Mouse (Mus musculus) left cerebral cortex, postnatal 36 days (tissue): ENCODE measurements at regions not wholly inside any gene's neighbourhood (a gene's known extent, or its start where the extent isn't known, plus 50 kb on each side); places are given as distances from the start of the nearest gene placed in this dataset.

Experiments
- DNase-seq, 2 experiments: peaks; one replicate each; pipeline ENCODE4 v3.0.0; 2021 to 2022; ENCODE audit warnings: low spot score in 2 of 2, mixed read lengths in 1 of 2
- intact Hi-C: fragments of 180-260 bp; cut with DNase I; formaldehyde crosslinking; loops from one replicate; pipeline ENCODE4 v1.15.1; 2025

DNA sequence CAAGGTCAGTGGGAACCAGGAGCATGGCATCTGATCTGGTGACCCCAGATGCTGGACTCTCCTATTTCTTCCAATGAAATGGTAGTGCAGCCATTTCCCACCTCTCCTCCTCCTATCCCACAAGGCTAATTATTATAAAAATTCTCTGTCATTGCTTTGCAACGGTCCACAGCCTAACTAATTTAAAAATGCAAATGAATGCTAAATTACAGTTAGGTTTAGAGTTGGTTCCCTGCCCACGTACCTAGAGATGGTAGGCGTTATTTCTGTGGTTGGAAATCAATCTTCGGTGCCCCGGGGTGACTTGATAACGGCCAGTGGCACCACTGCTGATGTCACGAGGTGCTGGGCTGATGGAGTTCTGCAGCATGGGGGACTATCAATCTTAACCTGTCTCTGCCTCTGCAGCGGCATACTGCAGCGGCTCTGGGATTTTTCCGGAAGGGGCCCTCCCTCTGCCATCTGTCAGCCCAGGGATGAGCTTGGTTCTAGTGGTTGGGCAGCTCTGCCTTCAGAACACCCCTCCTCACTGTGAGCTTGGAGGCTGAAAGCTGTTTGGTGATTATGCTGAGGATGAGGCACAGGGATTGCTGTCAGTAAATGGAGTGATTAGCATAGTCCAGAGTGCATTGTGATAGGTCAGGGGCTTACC lies 66.5 kb downstream of the Nmur2 start:
- intact Hi-C loops: no loop called here
- DNase-seq: peak; percentile 62 to 64

DNA sequence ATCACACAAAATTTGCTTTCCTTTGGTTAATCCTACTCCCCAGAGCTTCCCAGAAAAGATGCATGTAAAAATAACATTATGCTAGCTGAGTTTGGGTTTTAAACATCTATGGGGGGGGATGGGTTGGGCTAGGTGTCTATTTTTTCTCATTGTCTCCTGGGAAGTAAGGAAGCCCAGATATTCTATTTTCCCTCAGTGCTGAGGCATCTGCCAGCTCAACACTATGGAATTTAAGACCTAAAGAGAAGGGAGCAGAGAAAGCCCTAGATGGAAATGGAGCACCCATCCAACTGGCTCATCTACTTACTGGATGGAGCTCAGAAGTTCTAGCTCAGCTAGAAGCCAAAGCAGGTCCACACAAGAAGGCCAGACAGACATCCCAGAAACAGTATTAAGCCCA lies 74.2 kb downstream of the Nmur2 start:
- DNase-seq: no peak
- intact Hi-C loops: no loop called here

DNA sequence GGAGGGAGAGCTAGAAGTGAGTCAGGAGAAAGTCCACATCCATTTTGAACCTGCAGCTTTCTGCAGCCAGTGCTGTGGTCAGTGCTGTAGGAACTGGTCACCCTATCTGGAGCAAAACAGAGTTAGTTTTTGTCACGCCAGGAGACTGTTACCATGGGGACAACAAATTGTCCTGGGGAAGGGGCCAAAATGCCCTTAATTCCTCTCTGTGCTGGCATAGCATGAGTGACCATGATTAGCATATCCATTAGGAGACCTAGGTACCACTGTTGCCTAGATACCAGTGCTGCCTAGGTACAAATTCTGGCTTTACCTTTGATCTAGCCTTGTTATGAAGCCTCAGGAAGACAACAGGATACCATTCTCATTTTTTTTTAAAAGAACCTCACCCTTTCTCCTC lies 82.4 kb downstream of the Nmur2 start:
- intact Hi-C loops: no loop called here
- DNase-seq: peak; percentile 8 to 19

DNA sequence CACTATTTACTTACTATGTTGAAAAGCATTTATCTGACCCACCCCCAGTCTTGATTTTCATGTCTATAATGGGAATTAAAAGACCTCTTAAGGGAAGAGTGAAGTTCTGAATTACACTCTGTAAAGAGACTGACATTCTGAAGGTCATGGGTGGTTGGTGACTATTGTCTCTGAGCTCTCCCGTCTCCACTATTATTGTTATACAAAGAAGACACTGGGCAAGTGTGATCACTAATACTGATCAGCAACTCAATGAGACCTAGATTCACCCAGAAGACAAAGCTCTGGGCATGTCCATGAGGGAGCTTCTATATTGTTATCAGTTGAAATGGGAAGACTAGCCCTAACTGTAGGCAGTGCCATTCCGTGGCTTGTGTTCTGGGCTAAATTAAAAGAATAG lies 83.5 kb downstream of the Nmur2 start:
- no peak for DNase-seq
- intact Hi-C loops: no loop called here

DNA sequence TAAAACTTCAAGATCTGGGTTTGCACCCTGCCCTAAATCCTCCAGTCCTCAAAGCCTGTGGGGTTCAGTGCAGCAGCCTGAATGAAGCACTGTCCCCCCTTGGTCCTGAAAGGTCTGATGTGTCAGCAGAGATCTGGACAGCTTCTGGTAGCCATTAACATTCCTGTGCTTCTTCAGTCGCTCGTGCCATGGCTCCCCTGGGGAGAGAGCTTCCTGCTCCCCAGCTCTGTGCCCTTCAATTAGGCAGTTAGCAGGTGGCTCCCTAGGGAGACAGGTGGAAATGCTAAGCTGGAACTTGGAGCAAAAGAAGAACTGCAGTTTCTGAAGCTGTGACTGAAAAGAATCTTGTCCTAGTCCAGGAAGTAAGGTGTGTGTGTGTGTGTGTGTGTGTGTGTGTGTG lies 87.1 kb downstream of the Nmur2 start:
- intact Hi-C loops: no loop called here
- no peak for DNase-seq

DNA sequence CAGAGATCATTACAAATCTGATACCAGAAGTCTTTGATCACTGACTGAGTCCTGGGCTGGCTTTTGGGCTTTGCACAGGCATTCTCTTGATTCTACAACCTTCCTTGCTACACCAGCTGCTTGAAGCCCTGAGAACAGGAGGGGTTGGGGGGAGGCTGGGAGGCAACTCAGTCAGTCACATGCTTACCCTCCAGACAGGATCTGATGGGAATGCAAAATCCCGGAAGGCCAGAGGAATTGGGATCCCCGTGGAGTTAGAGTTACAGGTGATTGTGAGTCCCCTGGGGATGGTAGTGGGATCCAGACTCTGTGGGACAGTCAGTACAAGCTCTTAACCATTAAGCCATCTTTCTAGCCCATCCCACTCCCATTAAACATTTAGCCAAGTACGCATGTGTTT lies 91.2 kb downstream of the Nmur2 start:
- intact Hi-C loops: no loop called here

DNA sequence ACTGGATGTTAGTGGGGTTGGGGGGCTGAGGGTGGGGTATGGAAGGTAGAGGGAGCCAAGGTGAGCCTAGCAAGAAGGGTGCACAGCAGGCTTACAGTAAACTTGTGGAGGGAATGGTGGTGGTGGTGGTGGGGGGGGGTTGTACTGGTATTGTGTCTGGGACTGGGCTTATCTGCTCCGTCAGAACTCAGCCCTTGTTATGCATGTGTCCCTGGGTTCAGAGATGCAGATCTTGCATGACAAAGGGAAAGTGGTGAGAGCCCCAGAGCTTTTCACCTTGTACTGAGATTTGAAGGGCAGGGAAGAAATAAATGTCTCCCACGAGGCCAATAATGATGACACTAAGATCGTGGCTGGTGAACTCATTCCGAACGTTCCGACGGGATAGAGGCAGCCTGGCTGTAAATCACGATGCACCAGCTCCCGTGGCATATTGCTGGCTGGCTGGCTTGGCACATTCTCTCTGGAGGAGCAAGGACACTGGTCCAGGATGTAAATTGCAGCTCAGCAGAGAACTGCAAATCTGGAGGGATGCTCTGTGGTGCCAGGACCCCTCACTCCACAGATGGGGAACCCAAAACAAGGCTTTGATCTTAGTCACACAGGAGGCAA lies 94.1 kb downstream of the Nmur2 start:
- intact Hi-C loops: no loop called here
- DNase-seq: no peak

More for the DNA sequence above, 91.2 kb downstream of the Nmur2 start:
- no peak for DNase-seq

DNA sequence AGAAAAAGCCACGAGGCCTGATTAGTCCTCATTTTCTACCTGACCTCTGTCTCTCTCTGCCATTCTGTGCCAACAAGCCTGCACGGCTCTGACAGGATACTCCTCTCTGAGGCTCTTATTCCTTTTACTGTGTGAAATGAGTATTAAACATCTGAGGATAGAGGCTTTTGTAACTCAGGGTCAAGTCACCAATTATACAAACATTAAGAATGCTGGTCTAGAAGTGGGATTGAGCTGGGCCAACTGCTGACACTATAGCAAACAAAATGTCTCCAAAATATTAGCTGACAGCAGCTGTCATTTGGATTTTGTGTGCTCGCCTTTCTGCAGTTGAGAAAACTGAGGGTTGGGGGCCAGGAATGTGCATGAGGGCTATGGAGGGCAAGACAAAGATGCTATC lies 94.8 kb downstream of the Nmur2 start:
- intact Hi-C loops: no loop called here
- no peak for DNase-seq

DNA sequence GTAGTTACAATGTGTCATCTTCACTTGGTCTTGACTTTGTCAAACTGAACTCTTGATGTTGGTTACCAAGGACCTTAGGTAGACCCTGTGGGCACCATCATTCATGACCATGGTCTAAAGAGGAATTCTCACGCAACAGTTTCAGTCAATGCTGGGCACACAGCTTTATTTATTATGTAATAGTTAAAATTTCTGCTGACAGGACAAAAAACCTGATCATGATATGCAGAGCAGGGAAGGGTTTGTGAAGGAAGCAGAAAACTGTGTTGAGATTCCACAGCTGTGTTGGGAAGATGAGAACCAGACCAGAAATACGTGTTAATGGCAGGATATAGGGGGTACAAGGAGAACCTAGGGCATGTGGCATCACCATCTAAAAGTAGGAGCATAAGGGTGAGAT lies 100.8 kb downstream of the Nmur2 start:
- DNase-seq: no peak
- intact Hi-C loops: no loop called here

DNA sequence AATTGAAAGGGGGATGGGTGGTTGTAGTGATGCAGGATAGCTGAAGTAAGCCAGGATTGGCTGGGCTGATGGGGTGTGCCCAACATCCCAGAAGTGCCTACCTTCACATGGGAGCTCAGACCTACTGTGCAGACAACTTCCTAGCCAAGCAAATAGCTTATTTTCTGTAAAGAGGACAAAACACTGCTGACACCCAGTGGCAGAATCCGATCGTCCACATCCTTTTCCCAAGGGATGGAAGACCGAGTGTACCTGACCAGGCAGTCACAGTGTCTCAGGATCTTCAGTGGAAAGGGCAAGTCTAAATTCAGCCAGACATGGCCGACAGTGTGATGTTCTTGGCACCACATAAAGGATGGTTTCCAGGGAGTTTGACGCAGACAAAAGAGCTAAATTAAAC lies 114.4 kb downstream of the Nmur2 start:
- DNase-seq: no peak
- intact Hi-C loops: no loop called here

DNA sequence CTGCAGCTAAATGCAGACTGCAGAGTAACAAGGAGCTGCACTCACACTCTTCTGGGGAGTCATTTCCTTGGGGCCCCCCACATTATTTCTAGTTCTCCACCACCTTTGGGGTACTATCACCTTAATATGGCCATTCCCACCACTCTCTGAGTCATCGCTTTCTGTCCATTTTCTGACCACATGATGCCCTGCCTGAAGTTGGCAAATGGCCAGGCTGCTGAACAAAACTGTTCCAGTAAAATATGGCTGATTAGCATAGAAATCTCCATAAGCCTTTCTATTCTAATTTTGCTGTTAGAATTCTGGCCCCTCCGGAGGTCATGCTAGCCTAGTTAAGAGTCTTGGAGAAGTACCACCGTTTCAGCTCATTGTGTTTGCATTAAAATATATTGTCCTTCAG lies 121.7 kb downstream of the Nmur2 start:
- intact Hi-C loops: no loop called here
- no peak for DNase-seq

DNA sequence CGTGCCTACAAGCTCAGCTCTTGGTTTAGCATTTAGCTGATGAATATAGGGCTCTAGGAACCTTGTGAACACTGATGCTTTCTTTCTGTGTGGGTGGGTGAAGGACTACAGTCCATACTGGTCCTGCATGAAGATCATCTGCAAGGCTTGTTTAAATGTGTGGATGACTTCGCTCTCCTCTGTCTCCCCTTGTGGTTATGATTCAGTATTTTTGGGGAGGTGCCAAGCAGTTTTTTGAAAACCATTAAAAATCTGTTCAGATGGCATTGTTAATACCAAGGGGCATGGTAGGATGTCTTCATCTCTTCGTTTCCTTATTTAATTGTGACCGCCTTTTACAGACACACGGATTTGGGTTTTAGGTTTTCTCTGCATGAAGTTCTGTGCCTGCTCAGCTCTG lies 122.4 kb downstream of the Nmur2 start:
- intact Hi-C loops: no loop called here
- no peak for DNase-seq

DNA sequence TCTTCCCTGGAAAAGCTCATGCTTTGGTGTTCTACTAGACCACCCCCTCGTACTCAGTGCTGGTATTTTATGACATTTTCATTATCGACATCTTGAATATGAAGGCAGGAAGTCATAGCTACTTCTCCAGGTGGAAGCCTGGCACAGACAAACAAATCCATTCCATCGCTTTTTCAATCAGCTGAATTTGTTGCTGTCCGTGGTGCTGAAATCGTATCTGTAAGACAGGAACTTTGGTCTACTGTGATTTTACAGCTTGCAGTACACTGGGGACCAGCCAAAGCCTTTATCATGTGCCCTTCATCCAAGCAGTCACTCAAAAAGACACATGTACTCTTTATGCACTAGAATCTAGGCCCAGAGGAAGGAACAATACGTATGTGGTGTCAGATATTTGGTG lies 143.3 kb downstream of the Nmur2 start:
- no peak for DNase-seq
- intact Hi-C loops: no loop called here

DNA sequence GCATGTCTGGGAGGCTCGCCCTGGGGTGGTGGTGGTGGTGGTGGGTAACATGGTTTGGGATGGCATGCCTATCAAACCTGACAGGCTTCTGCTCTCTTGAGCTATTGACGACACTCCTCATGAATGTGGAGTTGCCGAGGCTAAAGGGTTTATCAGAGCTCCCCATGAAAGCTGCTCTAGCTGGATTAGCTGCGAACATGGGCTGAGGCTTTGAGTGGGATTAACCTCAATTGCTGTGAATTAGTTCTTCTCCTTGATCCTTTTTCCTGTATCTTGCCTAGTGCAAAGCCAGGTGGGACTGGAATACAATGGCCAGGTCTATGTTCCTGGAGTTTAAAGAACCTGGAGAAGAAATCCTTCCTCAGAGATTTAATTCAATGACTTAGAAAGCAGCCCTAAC lies 150.6 kb downstream of the Nmur2 start:
- intact Hi-C loops: no loop called here

DNA sequence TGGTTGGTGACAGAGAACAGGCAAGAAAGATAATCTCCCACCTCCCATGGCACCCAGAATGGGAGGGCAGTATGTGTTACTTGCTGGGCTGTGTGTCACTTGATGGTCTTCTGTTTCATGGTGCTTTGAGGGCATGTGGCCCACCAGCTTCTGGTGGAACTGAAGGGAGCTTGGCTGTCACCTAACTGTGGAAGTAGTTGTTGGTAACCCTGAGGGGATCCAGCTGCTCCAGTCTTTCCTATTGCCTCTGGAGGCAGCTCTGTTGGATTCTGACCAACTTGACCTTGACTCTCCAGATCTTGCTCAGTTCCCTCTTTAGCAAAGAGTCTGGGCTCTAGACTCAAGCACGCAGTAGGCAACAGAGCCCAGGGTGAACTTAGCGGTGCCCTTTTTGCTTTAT lies 162.2 kb downstream of the Nmur2 start:
- DNase-seq: no peak
- intact Hi-C loops: no loop called here

More for the DNA sequence above, 150.6 kb downstream of the Nmur2 start:
- no peak for DNase-seq

DNA sequence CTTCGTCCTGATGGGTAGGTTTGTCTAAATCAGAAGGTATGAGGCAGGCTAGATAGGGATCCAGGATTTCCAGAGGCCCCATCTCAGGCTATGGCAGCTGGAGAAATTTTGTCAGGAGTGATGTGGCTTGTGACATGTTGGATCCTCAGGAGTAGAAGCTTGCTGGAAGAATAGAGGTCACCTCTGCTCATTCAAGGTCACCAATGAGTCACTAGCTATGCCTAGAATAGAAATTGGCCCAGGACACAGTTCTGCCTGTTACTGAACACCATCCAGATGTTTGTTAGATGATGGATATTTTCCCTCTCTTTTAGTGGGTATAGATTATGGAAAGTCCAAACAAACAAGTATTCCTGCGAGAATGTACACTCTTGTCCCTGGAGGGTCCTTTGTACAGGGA lies 173.7 kb downstream of the Nmur2 start:
- DNase-seq: no peak

DNA sequence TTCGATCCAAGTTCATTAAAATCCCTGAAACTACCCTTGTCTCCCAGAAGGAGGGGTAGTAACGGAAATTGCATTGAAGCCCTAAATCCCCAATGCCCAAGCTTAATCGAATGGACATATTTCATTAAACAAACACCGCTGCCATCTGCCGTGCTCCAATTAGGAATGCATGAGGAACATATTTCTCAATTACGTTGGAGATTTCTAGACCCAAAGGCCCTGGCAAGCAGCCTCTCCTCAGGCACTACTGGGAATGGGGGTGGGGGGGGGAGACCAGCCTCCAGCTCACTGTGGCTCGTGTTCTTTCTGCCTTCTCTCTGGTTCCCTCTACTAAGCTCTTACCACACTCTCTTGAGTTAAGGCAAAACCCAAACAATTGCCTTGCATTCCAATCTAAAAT lies 181.6 kb downstream of the Nmur2 start:
- intact Hi-C loops: no loop called here
- DNase-seq: no peak

More for the DNA sequence above, 173.7 kb downstream of the Nmur2 start:
- intact Hi-C loops: no loop called here

DNA sequence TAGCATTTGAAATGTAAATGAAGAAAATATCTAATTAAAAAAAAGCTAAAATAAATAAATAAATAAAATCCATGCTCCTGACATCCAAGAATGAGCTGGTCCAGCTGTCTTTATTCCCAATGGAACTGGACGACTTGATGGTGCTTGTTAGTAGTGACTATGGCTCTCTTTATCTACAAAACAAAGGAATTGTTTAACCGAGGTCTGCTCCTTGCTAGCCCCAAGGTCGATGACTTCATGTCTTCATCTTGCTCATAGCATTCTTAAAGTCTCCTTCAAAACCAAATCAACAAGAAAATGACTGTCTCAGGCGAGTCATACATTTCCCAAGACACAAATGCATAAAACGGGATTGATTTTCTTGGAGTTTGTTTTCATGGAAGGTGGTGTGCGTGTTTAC lies 212.5 kb upstream of the Glra1 start:
- DNase-seq: no peak
- intact Hi-C loops: no loop called here

DNA sequence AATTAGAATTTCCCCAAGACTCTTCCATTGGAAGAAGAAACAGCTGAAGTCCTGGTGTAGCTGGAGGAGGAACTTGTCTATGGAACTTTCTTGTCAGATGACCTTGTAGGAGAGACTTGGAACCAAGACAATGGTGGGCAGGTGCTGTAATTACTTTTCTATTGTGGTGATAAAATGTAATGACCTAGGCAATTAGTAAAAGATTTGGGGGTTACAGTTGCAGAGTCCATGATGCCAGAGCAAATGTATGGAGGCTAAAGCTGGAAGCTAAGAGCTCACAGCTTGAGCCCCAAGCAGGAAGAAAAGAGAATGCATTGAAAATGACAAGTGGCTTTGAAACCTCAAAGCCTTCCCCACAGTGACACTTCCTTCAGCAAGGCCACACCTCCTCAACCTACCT lies 208.6 kb upstream of the Glra1 start:
- no peak for DNase-seq
- intact Hi-C loops: no loop called here

DNA sequence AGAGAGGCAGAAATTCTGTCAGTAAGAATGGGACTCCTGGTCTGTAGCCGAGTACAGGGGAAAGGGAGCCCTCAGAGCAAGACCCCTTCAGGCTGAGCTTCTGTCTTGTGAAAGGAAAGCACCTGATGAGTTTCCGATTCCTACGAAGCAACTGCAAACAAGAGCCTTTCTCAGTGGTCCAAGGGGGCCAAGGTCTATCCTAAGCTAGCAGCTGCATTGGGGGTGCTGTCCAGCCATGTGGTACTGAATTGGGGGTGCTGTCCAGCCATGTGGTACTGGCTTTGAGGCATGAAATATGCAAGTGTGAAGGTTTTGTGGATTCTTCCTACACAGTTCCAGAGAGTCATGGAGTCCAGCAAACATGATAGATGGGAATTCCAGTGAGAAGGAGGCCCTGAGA lies 202.7 kb upstream of the Glra1 start:
- no peak for DNase-seq
- intact Hi-C loops: no loop called here

DNA sequence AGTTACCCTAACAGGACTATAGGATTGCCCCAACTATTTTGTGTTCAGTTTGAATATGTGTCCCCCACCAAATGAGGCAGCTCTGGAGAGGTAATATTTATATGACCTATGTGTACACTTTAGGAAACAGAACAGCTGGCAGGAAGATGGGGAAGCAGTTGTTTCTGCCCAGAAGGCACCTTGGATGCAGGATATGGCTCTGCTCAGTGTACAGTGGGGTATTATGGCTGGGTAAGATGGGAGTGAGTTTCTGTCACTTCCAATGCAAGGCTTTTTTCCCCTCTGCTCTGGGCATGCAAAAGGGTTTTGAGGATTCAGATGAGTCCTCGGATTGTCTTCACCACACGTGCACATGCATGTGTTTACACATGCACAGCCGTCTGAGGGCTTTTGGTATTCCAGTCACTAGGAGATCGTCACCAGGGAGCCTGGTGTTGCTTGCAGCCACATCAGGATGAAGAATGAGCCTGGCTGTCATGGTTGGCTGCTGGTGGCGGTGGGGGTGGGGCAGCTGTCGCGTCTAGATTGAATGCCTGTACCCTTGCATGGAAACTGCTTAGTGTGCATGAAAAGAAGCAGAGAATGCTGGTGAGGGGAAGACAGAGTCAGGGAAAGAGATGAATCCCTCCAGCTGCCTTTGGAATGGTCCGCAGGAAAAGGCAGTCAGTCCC lies 183.3 kb upstream of the Glra1 start:
- intact Hi-C loops: loop anchor here (10.0 kb wide), 1 partner anchor 203 kb away; no protein-coding TSS in a partner anchor

More for the DNA sequence above, 183.3 kb upstream of the Glra1 start:
- no peak for DNase-seq
